In the genomic region with DNA sequence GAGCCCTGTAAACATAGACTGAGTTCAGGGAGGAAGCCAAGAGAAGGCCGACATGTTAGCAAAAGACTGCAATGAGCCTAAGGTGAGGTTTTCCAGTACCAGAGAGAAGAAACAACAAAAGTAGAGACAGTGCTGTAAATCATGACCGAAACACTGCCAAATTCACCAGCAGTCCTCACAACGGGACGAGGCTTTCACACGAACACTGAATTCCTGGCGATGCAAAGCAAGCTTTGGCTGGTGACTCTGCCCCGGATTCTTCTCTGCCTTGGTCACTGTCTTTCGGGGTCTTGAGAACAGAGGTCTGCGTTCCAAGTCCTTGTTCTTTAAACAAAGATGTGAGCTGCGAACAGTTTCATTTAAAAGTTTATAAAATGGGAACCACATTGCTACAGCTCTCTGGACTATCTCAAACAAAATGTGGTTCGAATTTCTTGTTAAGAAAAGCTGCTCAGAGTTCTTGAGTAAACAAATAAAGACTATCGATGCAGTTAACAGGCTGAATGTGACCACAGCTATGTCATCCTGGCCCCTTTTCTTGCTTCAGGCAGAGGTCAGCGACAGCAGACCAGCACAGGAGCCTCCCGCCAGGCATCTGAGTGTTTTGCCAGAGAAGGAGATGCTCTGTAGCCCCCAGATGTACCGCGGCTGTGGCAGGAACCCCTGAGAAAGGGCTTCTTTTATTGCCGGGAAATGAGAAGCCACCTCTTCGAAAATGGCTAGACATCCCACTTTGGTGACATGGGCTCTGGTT, we compare ENCODE assay signal across 15 mouse cellular contexts. TPM values are rescaled to one million over a fixed set of nuclear protein-coding genes. Genes with fewer than 3 reads are reported as not detected.
DNase-seq lines count a peak whose midpoint lies in the region; ATAC-seq and TF ChIP-seq lines count a peak whose summit lies in the region.
"Had no signal": no experiment of that assay in that cellular context is flagged by ENCODE, and none has a peak within 500 bp of the region (broad histone marks: within the 10 kb centered on the region; RNA-seq: fewer than 3 reads in every experiment).

No protein-coding gene starts in this region.

- POLR2A ChIA-PET in Patski (lab: Charles Lee), result no interaction called here

- H3K27ac ChIP-seq in kidney, embryonic 14.5 days (ENCODE audit: low read depth, low read length), result peak overlapping the region; percentile 68; the same call in 1 of the 2 replicates
- peak overlapping the region; percentile 48 for H3K27ac ChIP-seq in embryonic facial prominence, embryonic 12.5 days
- peak overlapping the region; percentile 71 for H3K27ac ChIP-seq in limb, embryonic 15.5 days

- 24% methylated on average over 18 of the region's 18 CpGs for WGBS in kidney, embryonic 14.5 days
- 32% methylated on average over 18 of the region's 18 CpGs for WGBS in embryonic facial prominence, embryonic 12.5 days
- WGBS in limb, embryonic 15.5 days, result 28% methylated on average over 18 of the region's 18 CpGs

- no peak overlapping the region for H3K4me2 ChIP-seq in kidney, embryonic 14.5 days (replicated peaks; ENCODE audit: low read depth, low read length)
- H3K4me2 ChIP-seq in embryonic facial prominence, embryonic 12.5 days (replicated peaks), result no peak overlapping the region
- H3K4me2 ChIP-seq in limb, embryonic 15.5 days, result no peak overlapping the region

- no peak overlapping the region for H3K4me3 ChIP-seq in kidney, embryonic 14.5 days (ENCODE audit: low read length)
- H3K4me3 ChIP-seq in embryonic facial prominence, embryonic 12.5 days, result no peak overlapping the region
- no peak overlapping the region for H3K4me3 ChIP-seq in limb, embryonic 15.5 days

- in situ Hi-C loops in Patski (cut with MboI; ENCODE audit: low pct_unique_long_range_greater_than_20kb), result no loop called here

- H3K36me3 ChIP-seq in kidney, embryonic 14.5 days (ENCODE audit: control insufficient read depth, insufficient read depth, low read length), result no peaks in the 10 kb centered on the region
- no peaks in the 10 kb centered on the region for H3K36me3 ChIP-seq in embryonic facial prominence, embryonic 12.5 days
- H3K36me3 ChIP-seq in limb, embryonic 15.5 days, result no peaks in the 10 kb centered on the region

- ATAC-seq in kidney, embryonic 14.5 days (ENCODE audit: low FRiP score, low TSS enrichment), result no peak
- ATAC-seq in Patski, result peak; percentile 72
- no peak for ATAC-seq in embryonic facial prominence, embryonic 12.5 days (ENCODE audit: insufficient number of reproducible peaks, insufficient read depth, low FRiP score, low TSS enrichment)
- ATAC-seq in limb, embryonic 15.5 days (ENCODE audit: insufficient number of reproducible peaks, low FRiP score, low TSS enrichment, low read depth), result no peak
- ATAC-seq: CD4-positive, CD25-positive, alpha-beta regulatory T cell, adult 4 months; inflammation-experienced regulatory T-cells, adult 6 months; lung, postnatal 0 days had no signal

- intact Hi-C loops in left cerebral cortex, postnatal 4 days (cut with DNase I), result no loop called here

- H3K27me3 ChIP-seq in kidney, embryonic 14.5 days (ENCODE audit: control insufficient read depth, insufficient read depth, low read length), result no peaks in the 10 kb centered on the region
- no peaks in the 10 kb centered on the region for H3K27me3 ChIP-seq in Patski
- H3K27me3 ChIP-seq in embryonic facial prominence, embryonic 12.5 days, result no peaks in the 10 kb centered on the region
- no peaks in the 10 kb centered on the region for H3K27me3 ChIP-seq in limb, embryonic 15.5 days

- CTCF ChIA-PET in Patski (lab: Charles Lee), result interaction anchor here (0.8 to 1.6 kb wide), 4 partner anchors 16 to 123 kb away, joined by 3 to 6 read pairs (median 4); no protein-coding TSS in a partner anchor

- no peak for DNase-seq in kidney, postnatal 4 days
- peak; percentile 42 for DNase-seq in Patski (ENCODE audit: low read depth, low spot score)
- no peak for DNase-seq in cerebellum, adult 8-10 months
- no peak for DNase-seq in left cerebral cortex, postnatal 4 days
- no peak for DNase-seq in adrenal gland, postnatal 10 days
- DNase-seq: cerebellum, adult 18-20 months; gastrocnemius, postnatal 10 days; heart, postnatal 36 days; midbrain, embryonic 14.5 days had no signal

- no peak overlapping the region for H3K9ac ChIP-seq in kidney, embryonic 14.5 days (ENCODE audit: low read depth, low read length)
- H3K9ac ChIP-seq in embryonic facial prominence, embryonic 12.5 days, result no peak overlapping the region
- H3K9ac ChIP-seq in limb, embryonic 15.5 days, result no peak overlapping the region

- TF ChIP-seq CTCF in Patski (IDR thresholded peaks at IDR 0.05), result no peak

- H3K9me3 ChIP-seq in kidney, embryonic 14.5 days (ENCODE audit: control insufficient read depth, low read length), result no peaks in the 10 kb centered on the region
- H3K9me3 ChIP-seq in embryonic facial prominence, embryonic 12.5 days, result no peaks in the 10 kb centered on the region
- H3K9me3 ChIP-seq in limb, embryonic 15.5 days, result no peaks in the 10 kb centered on the region

- peaks cover 28% of the 10 kb centered on the region for H3K4me1 ChIP-seq in kidney, embryonic 14.5 days (ENCODE audit: control insufficient read depth, insufficient read depth, low read length)
- peaks cover 37% of the 10 kb centered on the region for H3K4me1 ChIP-seq in embryonic facial prominence, embryonic 12.5 days
- H3K4me1 ChIP-seq in limb, embryonic 15.5 days, result peaks cover 32% of the 10 kb centered on the region

RNA-seq across cellular contexts. Expression of gene Filip1l, which starts 14.2 kb away (rescaled TPM):
- polyA plus RNA-seq in kidney, embryonic 14.5 days (2014; fragmentation: Nextera tagmentation; extraction: Ambion mirVana), result 16.3 and 21.1 TPM in 2 replicates
- polyA plus RNA-seq in Patski (2021), result 116 TPM
- 24.2 and 27.4 TPM in 2 replicates for polyA plus RNA-seq in embryonic facial prominence, embryonic 12.5 days (2016; fragmentation: Nextera tagmentation; extraction: Ambion mirVana)
- polyA plus RNA-seq in limb, embryonic 15.5 days (2015; fragmentation: Nextera tagmentation; extraction: Ambion mirVana), result 46.3 and 46.8 TPM in 2 replicates
- total RNA-seq in left cerebral cortex, postnatal 4 days (2021), result 1 to 10 TPM; 2.9 to 3.0 TPM
- total RNA-seq in adrenal gland, postnatal 10 days (2021), result 10 to 100 TPM; 22.6 to 23.1 TPM
